Mouse (Mus musculus) cerebral cortex, adult 2 months (tissue): ENCODE measurements around the gene Atp6v0b.

Experiments used
- WGBS: fragments of 180-500 bp; shearing (Covaris S2); methylation state at CpG from one replicate; pipeline ENCODE4 v1.1.7; 2018; 5-methylcytosine and 5-hydroxymethylcytosine counted together

The Atp6v0b gene

GRCm38 (mm10) chr4:117836204-117836767 lies 50.8 kb downstream of the Atp6v0b start:
- WGBS = under 1% methylated on average over 48 of the region's 48 CpGs

DNA sequence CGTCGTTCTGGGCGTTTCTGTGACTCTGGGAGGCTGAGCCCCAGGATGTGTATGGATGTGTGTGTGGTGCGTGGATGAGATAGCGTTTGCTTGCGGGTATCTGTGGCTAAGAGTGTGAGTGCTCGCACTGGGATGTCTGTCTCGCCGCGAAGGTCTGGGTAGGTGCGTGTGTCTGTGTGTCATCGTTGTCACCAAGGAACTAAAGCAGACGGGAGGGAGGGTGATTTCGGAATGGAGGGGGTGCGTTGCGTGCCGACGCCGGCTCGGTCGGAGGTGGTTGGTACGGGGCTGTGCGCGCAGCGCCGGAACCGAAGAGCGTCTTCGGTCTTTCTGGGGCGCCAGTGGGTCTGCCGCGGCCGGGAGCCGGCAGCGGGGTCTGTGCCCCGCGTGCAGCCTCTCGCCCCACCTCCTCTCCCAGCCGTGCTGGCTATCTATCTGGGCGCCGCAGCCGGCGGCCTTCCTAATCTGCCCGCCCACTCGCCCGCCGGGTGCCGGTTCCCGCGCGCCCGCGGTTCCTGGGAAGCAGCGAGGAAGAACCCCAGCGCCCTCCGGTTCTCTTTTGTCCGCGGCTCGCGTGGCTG lies 51.5 kb downstream of the Atp6v0b start:
- WGBS = under 1% methylated on average over 60 of the region's 60 CpGs

- 5% methylated on average over 36 of the region's 36 CpGs for WGBS
Measured at GRCm38 (mm10) chr4:117834845-117835530, 52.1 kb downstream of the Atp6v0b start.

DNA sequence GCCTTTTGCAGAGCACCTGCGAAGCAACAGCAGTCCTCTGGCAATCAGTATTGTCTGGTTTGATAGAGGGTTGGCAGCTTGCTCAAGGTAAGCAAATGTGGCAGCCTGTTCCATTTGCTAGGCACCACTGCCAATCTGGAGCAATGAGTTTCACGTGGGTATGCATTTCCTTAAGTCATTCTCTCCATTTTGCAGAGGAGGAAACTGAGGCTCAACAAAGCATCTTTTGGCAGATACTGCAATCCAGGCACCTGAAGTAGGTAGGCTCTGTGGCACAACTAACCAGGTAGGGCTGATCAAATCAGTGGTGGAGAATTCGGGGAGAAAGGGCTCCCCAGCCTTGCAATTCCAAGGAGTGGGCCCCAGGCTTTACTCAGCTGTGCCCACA lies 52.7 kb downstream of the Atp6v0b start, which contains the start of gene Slc6a9:
Slc6a9 (plus strand) TSS at position 50 of the 388 bp plus-strand sequence.
- WGBS = 42% methylated on average over 3 of the region's 3 CpGs
